Mouse (Mus musculus): ENCODE measurements at regions not wholly inside any gene's neighbourhood (a gene's known extent, or its start where the extent isn't known, plus 50 kb on each side); places are given as distances from the start of the nearest gene placed in this dataset.
"Not testable (repeated sequence)": the region's sequence is repeated elsewhere in the genome, so short reads cannot be mapped to it uniquely, and the experiment has no call there.

GRCm38 (mm10) chr8:15562310-15563296, 516.7 kb upstream of the BB014433 start:
- no peaks in the 10 kb centered on the region for H3K36me3 ChIP-seq (ENCODE audit: control insufficient read depth, insufficient read depth, low read length)
- H3K4me1 ChIP-seq (ENCODE audit: control insufficient read depth, insufficient read depth, insufficient read length) = no peaks in the 10 kb centered on the region
- H3K4me3 ChIP-seq (ENCODE audit: extremely low read depth, insufficient read depth, insufficient read length) = no peak overlapping the region
- TF ChIP-seq POLR2A (IDR thresholded peaks at IDR 0.05; ENCODE audit: low read depth, low read length) = no peak
- TF ChIP-seq CTCF (IDR thresholded peaks at IDR 0.05; ENCODE audit: extremely low read depth, insufficient read depth, insufficient read length, insufficient replicate concordance) = no peak
- 81% methylated on average over 39 of the region's 39 CpGs for WGBS
- H3K27ac ChIP-seq (ENCODE audit: insufficient read depth, low read length) = no peak overlapping the region
- DNase-seq (ENCODE audit: low read depth in 1 of 2, low spot score in 2 of 2) = no peak
- no peaks in the 10 kb centered on the region for H3K27me3 ChIP-seq (ENCODE audit: control insufficient read depth, insufficient read depth, low read length)

GRCm38 (mm10) chr8:15532027-15532426, 486.1 kb upstream of the BB014433 start:
- Histone ChIP-seq H3K27ac (ENCODE audit: insufficient read depth, low read length) (no peak overlapping the region), H3K4me3 (ENCODE audit: extremely low read depth, insufficient read depth, insufficient read length) (no peak overlapping the region), H3K27me3 (ENCODE audit: control insufficient read depth, insufficient read depth, low read length) (no peaks in the 10 kb centered on the region), H3K36me3 (ENCODE audit: control insufficient read depth, insufficient read depth, low read length) (no peaks in the 10 kb centered on the region), H3K4me1 (ENCODE audit: control insufficient read depth, insufficient read depth, insufficient read length) (no peaks in the 10 kb centered on the region)
- 90% methylated on average over 4 of the region's 4 CpGs for WGBS
- no peak for DNase-seq (ENCODE audit: low read depth in 1 of 2, low spot score in 2 of 2)
- TF ChIP-seq CTCF (IDR thresholded peaks at IDR 0.05; ENCODE audit: extremely low read depth, insufficient read depth, insufficient read length, insufficient replicate concordance) = no peak
- no peak for TF ChIP-seq POLR2A (IDR thresholded peaks at IDR 0.05; ENCODE audit: low read depth, low read length)

GRCm38 (mm10) chr8:15525461-15525860, 479.6 kb upstream of the BB014433 start:
- no peak overlapping the region for H3K4me3 ChIP-seq (ENCODE audit: extremely low read depth, insufficient read depth, insufficient read length)
- no peak for TF ChIP-seq POLR2A (IDR thresholded peaks at IDR 0.05; ENCODE audit: low read depth, low read length)
- no peak for TF ChIP-seq CTCF (IDR thresholded peaks at IDR 0.05; ENCODE audit: extremely low read depth, insufficient read depth, insufficient read length, insufficient replicate concordance)
- no peak overlapping the region for H3K27ac ChIP-seq (ENCODE audit: insufficient read depth, low read length)
- no peaks in the 10 kb centered on the region for H3K27me3 ChIP-seq (ENCODE audit: control insufficient read depth, insufficient read depth, low read length)
- no peak for DNase-seq (ENCODE audit: low read depth in 1 of 2, low spot score in 2 of 2)
- WGBS = 93% methylated on average over 3 of the region's 3 CpGs
- no peaks in the 10 kb centered on the region for H3K36me3 ChIP-seq (ENCODE audit: control insufficient read depth, insufficient read depth, low read length)
- H3K4me1 ChIP-seq (ENCODE audit: control insufficient read depth, insufficient read depth, insufficient read length) = no peaks in the 10 kb centered on the region

GRCm38 (mm10) chr8:15519896-15520295, 474.0 kb upstream of the BB014433 start:
- not testable (repeated sequence) for DNase-seq (ENCODE audit: low read depth in 1 of 2, low spot score in 2 of 2); H3K4me1 ChIP-seq (ENCODE audit: control insufficient read depth, insufficient read depth, insufficient read length); H3K36me3 ChIP-seq (ENCODE audit: control insufficient read depth, insufficient read depth, low read length); H3K4me3 ChIP-seq (ENCODE audit: extremely low read depth, insufficient read depth, insufficient read length); H3K27me3 ChIP-seq (ENCODE audit: control insufficient read depth, insufficient read depth, low read length); H3K27ac ChIP-seq (ENCODE audit: insufficient read depth, low read length)
- 70% methylated on average over 19 of the region's 19 CpGs for WGBS

GRCm38 (mm10) chr8:15500973-15501372, 455.1 kb upstream of the BB014433 start:
- DNase-seq (ENCODE audit: low read depth in 1 of 2, low spot score in 2 of 2) = no peak
- H3K27me3 ChIP-seq (ENCODE audit: control insufficient read depth, insufficient read depth, low read length) = no peaks in the 10 kb centered on the region
- H3K27ac ChIP-seq (ENCODE audit: insufficient read depth, low read length) = no peak overlapping the region
- WGBS = 82% methylated on average over 4 of the region's 4 CpGs
- H3K4me1 ChIP-seq (ENCODE audit: control insufficient read depth, insufficient read depth, insufficient read length) = no peaks in the 10 kb centered on the region
- TF ChIP-seq POLR2A (IDR thresholded peaks at IDR 0.05; ENCODE audit: low read depth, low read length) (no peak), CTCF (IDR thresholded peaks at IDR 0.05; ENCODE audit: extremely low read depth, insufficient read depth, insufficient read length, insufficient replicate concordance) (no peak)
- no peak overlapping the region for H3K4me3 ChIP-seq (ENCODE audit: extremely low read depth, insufficient read depth, insufficient read length)
- H3K36me3 ChIP-seq (ENCODE audit: control insufficient read depth, insufficient read depth, low read length) = no peaks in the 10 kb centered on the region

- no peak for TF ChIP-seq CTCF (IDR thresholded peaks at IDR 0.05; ENCODE audit: extremely low read depth, insufficient read depth, insufficient read length, insufficient replicate concordance)
- no peak for TF ChIP-seq POLR2A (IDR thresholded peaks at IDR 0.05; ENCODE audit: low read depth, low read length)
- no peak for DNase-seq (ENCODE audit: low read depth in 1 of 2, low spot score in 2 of 2)
- no peak overlapping the region for H3K27ac ChIP-seq (ENCODE audit: insufficient read depth, low read length)
- no peaks in the 10 kb centered on the region for H3K4me1 ChIP-seq (ENCODE audit: control insufficient read depth, insufficient read depth, insufficient read length)
- H3K4me3 ChIP-seq (ENCODE audit: extremely low read depth, insufficient read depth, insufficient read length) = no peak overlapping the region
- WGBS = 86% methylated on average over 5 of the region's 5 CpGs
- no peaks in the 10 kb centered on the region for H3K27me3 ChIP-seq (ENCODE audit: control insufficient read depth, insufficient read depth, low read length)
- no peaks in the 10 kb centered on the region for H3K36me3 ChIP-seq (ENCODE audit: control insufficient read depth, insufficient read depth, low read length)
Observed at GRCm38 (mm10) chr8:15497566-15497965, 451.7 kb upstream of the BB014433 start.

- TF ChIP-seq POLR2A (IDR thresholded peaks at IDR 0.05; ENCODE audit: low read depth, low read length) (no peak), CTCF (IDR thresholded peaks at IDR 0.05; ENCODE audit: extremely low read depth, insufficient read depth, insufficient read length, insufficient replicate concordance) (no peak)
- Histone ChIP-seq H3K4me3 (ENCODE audit: extremely low read depth, insufficient read depth, insufficient read length) (no peak overlapping the region), H3K4me1 (ENCODE audit: control insufficient read depth, insufficient read depth, insufficient read length) (no peaks in the 10 kb centered on the region), H3K36me3 (ENCODE audit: control insufficient read depth, insufficient read depth, low read length) (no peaks in the 10 kb centered on the region), H3K27me3 (ENCODE audit: control insufficient read depth, insufficient read depth, low read length) (no peaks in the 10 kb centered on the region), H3K27ac (ENCODE audit: insufficient read depth, low read length) (no peak overlapping the region)
- WGBS = 84% methylated on average over 11 of the region's 11 CpGs
- no peak for DNase-seq (ENCODE audit: low read depth in 1 of 2, low spot score in 2 of 2)
Observed at GRCm38 (mm10) chr8:15496248-15496647, 450.4 kb upstream of the BB014433 start.

All from spleen, adult 2 months (tissue).